Mouse (Mus musculus) left cerebral cortex, postnatal 36 days (tissue): ENCODE measurements around the gene Tmem106a. TPM values are rescaled to one million over a fixed set of nuclear protein-coding genes. Genes with fewer than 3 reads are reported as not detected.
A peak's percentile ranks its signal among the peaks of the same experiment; 100 is the strongest.
"Not testable (repeated sequence)": the region's sequence is repeated elsewhere in the genome, so short reads cannot be mapped to it uniquely, and the experiment has no call there.

Experiments used
- DNase-seq, 2 experiments: peaks; one replicate each; pipeline ENCODE4 v3.0.0; 2021 to 2022; ENCODE audit warnings: low spot score in 2 of 2, mixed read lengths in 1 of 2
- intact Hi-C: fragments of 180-260 bp; cut with DNase I; formaldehyde crosslinking; loops from one replicate; pipeline ENCODE4 v1.15.1; 2025
- total RNA-seq, 2 experiments: library from RNA; stranded (reverse); gene quantifications; 2 replicates each; pipeline ENCODE4 v1.2.3; 2021

The Tmem106a gene
- total RNA-seq, 2 experiments from 2014 or later, result 1.2 to 1.6 TPM

DNA sequence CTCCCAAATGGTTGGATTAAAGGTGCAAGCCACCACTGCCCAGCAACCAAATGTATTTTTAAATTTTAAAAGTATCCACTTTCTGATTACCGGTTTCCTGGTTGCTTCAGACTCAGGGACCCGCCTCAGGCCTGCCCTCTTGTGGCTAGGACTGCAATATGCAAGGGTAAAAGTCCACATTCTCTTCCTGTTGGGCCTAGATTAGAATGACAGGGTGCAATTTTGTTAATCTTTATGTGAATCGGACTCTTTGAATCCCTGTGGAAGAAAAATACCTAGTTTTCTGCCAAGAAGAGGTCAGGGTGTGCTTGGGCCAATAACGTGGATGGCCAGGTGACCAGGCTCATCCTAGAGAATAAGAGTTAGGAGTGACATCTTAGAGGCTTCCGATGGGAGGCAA, 7.4 kb downstream of the Tmem106a start:
- intact Hi-C loops, result no loop called here
- peak; percentile 21 to 23 for DNase-seq

DNA sequence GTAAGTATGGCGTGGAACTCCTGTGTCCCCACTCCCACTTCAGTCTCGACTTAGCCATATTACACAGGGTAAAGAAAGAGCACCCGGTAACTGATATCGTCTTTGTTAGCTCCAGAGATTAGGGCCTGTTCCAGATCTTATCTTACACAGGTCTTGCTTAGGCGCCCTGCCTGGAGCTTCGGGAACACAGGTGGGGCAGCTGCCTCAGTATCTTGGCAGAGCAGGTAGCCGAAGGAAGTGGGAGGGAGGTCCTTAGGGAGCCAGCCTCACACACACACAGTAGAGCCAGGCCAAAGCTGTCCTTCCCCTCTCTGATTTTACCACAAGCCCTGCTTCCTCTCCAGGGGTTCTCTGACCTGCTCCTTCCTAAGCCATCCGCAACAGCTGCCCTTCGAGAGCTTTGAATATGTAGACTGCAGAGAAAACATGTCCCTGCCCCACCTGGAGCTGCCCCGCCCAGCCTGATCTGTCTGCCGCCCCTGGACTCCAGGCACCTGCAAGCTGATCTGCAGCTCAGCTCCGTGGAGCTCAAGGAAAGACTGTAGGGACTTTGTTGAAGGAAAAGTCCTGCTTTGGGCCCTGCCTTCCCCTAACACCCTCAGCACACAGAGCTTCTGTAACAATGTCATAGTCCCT, 8.1 kb downstream of the Tmem106a start:
- intact Hi-C loops, result no loop called here
- no peak for DNase-seq

DNA sequence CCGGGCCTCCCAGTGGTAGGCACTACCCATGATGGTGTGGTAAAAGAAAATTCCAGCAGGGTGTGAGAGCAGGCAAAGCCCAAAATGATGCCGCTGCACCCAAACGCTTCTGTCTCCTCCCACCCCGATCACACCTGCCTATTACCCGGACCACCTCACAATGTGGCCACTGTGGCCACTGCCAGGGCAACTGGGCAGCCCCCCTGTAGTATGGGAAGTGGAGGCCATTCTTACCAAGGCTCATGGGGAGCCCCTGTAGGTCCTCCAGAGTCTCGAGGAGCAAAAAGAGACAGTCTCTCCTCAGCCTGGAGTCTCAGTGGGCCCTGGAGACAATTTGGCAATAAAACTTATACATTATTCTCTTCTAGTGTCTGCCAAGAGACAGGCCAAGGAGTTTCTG, 17.1 kb downstream of the Tmem106a start, which contains the start of gene Gm11634:
Gm11634 (minus strand) TSS at position 101 of the 400 bp plus-strand sequence.
- intact Hi-C loops, result no loop called here
- no peak for DNase-seq

DNA sequence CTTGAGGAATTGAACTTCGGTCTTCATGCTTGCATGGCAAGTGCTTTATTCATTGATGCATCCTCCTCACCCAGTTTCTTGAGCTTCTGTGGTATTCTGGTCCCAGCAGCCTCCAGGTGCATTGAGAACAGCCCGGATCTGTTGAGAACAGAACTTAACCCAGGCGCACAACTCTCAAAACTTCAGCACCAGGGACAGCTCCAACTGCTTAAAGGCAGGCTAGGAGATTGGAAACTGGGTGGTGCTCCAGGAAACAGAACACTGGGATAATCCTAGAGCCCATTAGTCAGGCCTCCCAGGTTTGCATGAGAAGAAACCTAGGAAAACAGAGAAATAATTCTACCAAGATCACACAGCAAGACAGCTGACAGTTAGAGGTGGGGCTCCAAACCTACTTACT, 20.4 kb downstream of the Tmem106a start:
- no peak for DNase-seq
- intact Hi-C loops, result no loop called here

DNA sequence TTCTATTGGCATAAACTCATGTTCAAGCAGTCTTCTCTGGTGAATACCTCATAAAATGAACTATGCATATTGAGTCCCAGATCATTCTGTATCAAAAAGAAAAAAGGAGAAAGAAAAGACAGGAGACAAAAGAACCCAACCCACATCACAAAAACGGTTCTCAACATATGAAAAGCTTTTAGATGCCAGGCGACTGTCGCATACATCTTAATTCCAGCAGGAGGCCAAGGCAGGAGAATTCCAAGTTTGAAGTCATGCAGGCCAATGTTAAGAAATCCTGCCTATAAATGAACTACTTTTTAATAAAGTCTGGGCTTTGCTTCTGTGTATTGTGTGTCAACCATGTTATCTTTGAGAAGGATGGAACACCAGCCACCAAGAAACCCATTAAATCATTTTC, 22.1 kb downstream of the Tmem106a start:
- intact Hi-C loops, result no loop called here
- no peak for DNase-seq

DNA sequence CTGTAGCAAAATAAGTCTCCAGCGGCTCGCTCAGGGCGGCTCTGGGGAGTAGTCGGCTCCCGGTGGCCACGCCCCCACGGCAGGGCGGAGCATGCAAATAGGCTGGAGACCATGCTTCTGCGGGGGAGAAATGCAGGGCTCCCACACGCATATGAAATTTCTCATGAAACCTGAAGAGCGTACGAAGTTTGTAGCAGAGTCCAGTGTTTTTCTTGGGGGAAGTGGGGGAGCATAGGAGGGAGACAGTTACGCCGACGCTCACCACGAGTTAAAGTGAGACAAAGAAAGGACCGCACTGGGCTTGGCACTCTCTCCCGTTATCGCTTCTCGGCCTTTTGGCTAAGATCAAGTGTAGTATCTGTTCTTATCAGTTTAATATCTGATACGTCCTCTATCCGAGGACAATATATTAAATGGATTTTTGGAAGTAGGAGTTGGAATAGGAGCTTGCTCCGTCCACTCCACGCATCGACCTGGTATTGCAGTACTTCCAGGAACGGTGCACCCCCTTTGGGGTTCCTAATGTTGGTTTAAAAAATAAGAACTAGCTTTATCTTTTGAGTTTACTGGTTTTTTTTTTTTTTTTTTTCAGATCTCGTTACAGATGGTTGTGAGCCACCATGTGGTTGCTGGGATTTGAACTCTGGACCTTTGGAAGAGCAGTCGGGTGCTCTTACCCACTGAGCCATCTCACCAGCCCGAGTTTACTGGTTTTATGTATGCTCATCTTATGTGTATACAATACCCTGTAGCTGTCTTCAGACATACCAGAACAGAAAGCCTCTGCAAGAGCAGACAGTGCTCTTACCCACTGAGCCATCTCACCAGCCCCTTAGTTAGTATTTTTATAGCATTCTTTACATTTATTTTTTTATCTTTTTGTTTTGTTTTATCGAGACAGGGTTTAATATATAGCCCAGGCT, 22.8 kb downstream of the Tmem106a start:
- peak; percentile 18 to 25 for DNase-seq
- intact Hi-C loops, result not testable (repeated sequence)

DNA sequence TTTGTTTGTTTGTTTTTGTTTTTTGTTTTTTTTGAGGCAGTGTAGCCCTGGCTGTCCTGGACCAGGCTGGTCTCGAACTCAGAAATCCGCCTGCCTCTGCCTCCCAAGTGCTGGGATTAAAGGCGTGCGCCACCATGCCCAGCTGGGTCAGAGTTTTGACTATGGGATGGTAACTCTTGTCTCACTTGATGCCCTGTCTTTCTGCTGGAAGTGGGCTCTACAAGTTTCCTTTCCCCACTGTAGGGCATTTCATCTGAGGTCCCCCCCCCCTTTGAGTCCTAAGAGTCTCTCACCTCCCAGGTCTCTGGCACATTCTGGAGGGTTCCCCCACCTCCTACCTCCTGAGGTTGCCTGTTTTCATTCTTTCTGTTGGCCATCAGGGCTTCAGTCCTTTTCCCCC, 25.1 kb downstream of the Tmem106a start:
- DNase-seq, intact Hi-C loops: not testable (repeated sequence)

DNA sequence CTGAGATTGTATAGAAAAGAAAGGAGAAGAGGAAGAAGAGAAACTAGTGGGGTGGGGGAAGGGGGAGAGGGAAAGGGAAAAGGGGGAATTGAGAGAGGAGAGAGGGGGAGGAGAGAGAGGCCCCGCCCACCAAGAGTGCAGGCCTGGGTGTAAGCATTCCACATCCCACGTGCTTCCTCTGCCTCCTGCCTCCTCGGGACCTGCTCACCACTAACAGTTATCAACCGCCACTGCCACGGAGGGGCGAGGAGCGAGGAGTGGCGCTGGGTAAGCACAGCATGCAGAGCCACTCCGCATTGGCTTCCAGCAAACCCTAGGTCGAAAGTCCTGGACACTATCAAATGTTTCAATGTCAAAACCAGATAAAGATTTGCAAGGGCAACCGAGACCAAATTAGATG, 28.4 kb downstream of the Tmem106a start:
- intact Hi-C loops, result no loop called here
- DNase-seq, result no peak

DNA sequence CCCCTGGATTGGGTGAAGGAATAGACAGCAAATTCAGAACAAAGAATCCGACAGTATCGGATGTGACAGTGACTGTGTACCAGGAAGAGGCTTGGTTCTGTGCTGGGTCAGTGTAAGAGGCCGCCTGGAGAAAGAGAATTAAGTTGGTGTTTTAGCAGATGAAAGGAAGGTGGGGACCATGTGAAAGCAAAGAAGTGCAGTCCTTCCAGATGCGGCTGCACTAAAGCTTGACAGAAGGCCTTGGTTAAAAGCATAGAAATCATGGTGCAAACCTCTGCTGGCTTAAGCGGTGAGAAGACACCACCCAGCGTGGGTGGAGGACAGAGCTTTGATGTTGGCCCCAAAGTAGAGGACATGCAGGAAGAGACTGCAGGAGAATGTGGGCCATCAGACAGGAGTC, 31.6 kb downstream of the Tmem106a start:
- no peak for DNase-seq
- intact Hi-C loops, result no loop called here

DNA sequence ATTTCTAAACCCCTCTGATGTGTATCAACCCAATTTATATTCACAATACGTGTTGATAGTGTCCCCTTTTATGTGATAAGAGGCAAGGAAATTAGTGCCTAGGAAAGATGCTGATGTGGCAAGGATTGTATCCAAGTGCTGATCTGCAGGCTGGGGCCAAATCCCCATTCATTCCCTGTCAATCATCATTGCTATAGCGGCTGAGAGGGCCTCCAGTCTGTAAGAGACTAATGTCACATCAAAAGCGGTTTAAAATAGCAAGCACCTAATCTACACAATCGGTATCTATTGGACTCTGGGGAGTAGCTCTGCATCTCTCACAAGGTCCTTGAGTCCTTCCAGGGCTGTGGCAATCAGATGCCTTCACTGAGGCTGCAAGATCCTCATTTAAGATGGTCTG, 32.1 kb downstream of the Tmem106a start:
- intact Hi-C loops, result no loop called here
- DNase-seq, result no peak

DNA sequence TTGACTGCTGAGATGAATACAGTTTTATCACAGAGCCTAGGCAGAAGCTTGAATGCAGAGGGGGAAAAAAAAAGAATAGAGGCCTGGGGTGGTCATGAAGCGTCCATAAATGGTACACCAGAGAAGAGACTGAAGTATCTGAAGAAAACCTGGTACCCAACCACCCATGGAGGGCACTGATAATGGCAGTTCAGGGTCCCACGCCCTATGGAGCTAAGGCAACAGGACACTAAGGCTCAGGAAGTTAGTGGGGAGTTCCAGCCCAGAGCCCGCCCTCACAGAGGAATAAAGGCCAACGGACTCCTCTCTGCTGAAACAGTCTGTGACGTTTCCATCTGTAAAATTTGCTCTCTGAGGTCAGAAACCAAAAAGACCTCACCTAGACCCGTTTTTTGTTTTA, 33.3 kb downstream of the Tmem106a start:
- no peak for DNase-seq
- intact Hi-C loops, result no loop called here

DNA sequence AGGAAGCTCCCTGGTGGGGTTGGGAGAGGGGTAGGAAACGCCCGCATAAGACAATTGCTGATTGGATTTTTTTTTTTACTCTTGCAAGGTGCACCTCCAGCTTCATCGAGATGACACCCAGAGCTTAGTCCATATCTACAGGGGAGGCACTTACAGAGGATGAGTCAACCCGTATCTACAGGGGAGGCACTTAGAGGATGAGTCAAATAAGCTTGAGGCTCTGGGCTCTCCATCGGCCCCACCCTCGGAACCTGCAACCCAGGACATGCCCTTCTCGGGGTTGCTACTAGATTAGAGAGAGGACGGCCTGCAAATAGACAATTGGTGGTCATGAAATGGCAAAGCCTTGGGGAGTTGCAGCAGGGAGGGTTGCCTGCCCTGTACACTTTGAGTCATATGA, 34.1 kb downstream of the Tmem106a start:
- no peak for DNase-seq
- intact Hi-C loops, result no loop called here

DNA sequence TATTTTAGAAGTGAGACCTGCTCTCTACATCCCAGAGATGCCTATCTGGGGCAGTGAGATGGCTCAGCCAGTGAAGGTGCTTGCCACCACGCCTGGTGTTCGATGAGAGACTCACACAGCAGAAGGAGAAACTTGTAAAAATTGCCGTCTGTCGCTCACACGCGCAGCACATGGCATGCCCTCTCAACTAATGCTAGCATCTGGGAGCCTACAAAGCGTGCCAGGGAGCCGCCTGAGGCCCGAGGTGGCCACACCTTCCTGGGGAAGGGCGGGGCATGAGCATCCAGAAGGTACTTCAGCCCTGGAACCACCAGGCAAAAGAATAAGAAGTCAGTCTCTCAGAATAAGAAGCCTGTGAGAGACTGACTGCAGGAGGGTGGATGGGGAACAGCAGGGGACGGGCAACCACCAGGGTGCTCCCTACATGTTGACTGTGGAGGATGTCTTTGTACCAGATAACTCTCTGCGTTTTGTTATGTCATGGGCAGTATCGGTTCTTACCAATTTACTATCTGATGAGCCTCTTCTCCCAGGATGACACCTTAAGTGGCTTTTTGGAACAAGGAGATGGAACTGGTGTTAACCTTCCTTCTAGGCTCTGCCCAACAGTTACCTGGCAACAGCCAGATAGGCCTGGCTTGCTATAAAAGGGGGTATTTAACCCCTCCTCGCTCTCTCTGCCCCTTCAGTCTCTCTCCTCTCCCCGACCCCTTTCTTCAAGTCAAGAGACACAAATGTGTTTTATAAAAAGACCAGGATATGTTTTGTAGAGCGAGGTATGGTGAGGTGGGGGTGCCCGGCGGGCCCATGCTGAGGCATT, 35.1 kb downstream of the Tmem106a start:
- no peak for DNase-seq
- intact Hi-C loops, result no loop called here

DNA sequence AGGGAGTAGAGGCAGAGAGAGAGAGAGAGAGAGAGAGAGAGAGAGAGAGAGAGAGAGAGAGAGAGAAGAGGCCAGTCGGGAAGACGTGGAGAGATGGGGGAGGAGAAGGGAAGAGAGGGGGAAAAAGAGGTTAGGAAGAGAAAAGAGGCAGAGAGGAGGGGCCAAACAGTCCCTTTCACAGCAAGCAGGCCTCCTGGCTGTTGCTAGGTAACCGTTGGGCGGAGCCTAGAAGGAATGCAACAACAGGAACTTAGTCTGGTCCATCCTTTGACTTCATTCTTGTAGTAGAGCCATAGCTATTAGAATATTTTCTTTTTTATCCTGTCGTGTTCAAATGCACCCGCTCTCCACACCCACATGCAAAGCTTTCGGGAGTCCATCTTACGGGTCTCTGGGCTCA, 35.8 kb downstream of the Tmem106a start:
- no peak for DNase-seq
- intact Hi-C loops, result no loop called here

DNA sequence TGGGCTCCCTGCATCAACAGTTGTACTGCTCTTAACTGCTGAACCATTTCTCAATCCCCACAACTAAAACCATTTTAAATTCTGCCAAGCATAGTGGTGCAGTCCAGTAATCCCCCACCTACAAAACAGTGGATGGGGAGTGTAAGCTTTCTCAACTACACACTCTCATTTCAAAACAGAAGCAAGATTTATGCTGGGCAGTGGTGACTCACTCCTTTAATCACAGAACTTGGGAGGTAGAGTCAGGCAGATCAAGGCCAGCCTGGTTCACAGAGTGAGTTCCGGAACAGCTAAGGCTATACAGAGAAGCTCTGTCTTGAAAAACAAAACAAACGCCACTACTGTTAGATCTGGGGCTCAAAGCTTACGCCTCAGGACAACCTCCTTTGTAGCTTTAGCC, 36.6 kb downstream of the Tmem106a start:
- intact Hi-C loops, result no loop called here

DNA sequence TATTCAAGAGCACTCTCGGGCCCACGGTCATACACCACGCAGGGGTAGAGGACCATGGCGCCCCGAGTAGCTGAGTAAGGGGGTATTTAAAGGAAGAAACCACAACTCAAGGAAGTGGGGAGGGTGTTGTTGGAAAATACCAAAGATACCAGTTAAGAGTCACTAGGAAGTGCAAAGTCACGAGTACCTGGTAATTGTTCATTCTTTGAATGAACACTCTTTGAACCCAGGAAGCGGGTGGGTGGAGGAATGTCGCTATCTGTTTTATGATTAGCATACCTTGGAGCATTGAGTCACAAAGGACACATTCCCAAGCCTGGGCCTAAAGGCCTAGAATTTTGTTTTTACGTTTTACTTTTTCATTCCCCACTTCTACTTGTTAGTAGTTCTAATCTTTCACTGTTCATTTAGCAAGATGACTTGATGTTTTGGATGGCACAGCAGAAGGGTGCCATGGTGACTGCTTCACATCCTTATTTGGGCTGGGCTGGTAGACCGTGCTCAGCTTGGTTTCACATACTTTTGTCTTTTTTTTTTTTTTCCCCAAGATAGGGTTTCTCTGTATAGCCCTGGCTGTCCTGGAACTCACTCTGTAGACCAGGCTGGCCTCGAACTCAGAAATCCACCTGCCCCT, 38.1 kb downstream of the Tmem106a start:
- intact Hi-C loops, DNase-seq: not testable (repeated sequence)

More for the DNA sequence above, 36.6 kb downstream of the Tmem106a start:
- DNase-seq, result no peak

DNA sequence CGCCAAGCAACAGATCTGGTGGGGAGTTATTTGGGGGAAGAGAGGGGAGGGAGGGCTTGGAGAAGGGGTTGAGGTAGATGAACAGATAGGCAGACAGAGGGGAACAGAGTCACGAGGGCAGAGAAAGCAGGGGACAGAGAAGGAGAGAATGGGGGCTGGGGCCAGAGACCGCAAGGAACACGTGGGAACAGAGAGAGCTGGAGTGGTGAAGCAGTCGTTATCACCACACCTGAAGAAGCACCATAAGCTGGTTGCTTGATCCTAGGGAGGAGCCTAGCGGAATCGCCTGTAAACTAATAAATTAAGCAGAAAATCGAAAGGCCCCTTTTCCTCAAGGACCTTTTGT, 44.6 kb downstream of the Tmem106a start:
- intact Hi-C loops, result no loop called here
- DNase-seq, result no peak

DNA sequence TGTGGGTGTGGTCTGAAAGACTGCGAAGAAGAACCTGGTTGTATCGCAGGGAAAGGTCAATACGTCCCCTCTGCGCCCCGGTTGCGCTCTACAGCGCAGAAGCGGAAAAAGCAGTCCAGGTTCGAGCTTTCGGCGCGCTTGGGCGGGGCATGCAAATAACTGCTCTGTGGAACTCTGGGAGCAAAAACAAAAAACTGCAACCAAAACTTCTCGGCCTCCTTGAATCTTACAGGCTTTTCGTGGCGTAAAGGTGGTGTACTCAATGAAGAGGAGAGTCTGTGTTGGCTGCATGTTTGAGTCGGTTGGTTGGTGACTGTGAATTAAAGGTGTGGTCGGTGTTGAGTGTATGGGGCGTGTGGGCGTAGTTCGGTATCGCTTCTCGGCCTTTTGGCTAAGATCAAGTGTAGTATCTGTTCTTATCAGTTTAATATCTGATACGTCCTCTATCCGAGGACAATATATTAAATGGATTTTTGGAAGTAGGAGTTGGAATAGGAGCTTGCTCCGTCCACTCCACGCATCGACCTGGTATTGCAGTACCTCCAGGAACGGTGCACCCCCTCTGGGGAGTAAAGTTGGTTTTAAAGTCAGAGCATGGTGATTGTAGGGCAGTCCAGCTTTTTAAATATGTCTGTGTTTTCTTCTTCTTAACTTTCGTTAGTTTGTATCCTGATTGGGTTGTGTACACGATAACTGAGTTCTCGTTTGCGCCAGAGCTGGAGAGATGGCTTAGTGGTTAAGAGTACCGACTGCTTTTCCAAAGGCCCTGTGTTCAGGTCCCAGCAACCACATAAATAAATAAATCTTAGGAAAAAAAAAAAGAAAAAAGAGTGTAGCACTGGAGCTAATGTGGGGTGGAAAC, 45.2 kb downstream of the Tmem106a start, which contains the start of gene Rdm1:
Rdm1 (plus strand) TSS at position 201 of the 862 bp plus-strand sequence.
- intact Hi-C loops, result no loop called here
- peak; percentile 75 to 77 for DNase-seq
